Mouse (Mus musculus) mesoderm, embryonic 11.5 days (tissue): ENCODE data around the gene Catsperg1.
"Not testable (repeated sequence)": the region's sequence is repeated elsewhere in the genome, so short reads cannot be mapped to it uniquely, and the experiment has no call there.

Experiments used
- DNase-seq: peaks from one replicate; pipeline ENCODE4 v3.0.0-alpha.2; 2012; ENCODE audit warnings: low read depth, low spot score

Catsperg1 gene

DNA sequence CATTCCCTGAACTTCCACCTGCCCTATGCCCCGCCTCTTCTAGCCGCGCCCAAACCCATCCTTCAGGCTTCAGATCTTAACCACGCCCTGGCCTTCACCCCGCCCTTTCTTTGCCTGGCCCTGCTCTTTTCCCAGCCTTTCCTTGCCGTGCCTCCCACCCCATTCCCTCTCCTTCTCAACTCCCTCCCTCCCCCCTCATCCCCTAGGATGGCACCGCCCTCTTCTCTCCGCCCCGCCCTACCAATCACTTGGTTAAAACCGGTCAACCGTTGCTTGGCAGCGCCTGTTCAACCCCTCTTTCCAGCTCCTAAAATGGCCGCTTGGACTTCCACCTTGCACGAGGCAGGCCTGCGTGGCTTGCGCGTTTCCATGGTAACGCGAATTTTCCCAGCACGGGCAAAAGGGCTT is at the start of gene Catsperg1:
Gene Catsperg1, minus strand, starts transcription at position 361 of the 408 bp plus-strand sequence.
- peak; percentile 83 for DNase-seq

DNA sequence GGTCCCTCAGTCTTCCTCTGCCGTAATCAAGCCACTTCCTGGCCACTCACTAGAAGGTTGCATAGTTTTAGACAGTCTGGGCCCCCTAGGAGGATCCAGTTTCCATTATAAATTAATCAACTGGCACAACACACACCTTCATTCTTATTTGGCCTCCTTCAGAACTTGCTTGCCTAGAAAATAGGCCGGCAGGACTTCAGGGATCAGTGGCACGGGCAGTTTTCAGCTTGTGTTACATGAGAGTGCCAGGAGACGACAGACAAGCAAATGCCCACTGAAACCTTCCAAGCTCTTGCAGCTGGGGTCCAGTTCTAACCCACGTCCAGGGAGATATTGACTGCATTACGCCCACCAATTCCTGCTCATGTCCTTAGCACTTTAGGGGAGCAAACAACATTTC is 48.3 kb upstream of the Catsperg1 start:
- no peak for DNase-seq

DNA sequence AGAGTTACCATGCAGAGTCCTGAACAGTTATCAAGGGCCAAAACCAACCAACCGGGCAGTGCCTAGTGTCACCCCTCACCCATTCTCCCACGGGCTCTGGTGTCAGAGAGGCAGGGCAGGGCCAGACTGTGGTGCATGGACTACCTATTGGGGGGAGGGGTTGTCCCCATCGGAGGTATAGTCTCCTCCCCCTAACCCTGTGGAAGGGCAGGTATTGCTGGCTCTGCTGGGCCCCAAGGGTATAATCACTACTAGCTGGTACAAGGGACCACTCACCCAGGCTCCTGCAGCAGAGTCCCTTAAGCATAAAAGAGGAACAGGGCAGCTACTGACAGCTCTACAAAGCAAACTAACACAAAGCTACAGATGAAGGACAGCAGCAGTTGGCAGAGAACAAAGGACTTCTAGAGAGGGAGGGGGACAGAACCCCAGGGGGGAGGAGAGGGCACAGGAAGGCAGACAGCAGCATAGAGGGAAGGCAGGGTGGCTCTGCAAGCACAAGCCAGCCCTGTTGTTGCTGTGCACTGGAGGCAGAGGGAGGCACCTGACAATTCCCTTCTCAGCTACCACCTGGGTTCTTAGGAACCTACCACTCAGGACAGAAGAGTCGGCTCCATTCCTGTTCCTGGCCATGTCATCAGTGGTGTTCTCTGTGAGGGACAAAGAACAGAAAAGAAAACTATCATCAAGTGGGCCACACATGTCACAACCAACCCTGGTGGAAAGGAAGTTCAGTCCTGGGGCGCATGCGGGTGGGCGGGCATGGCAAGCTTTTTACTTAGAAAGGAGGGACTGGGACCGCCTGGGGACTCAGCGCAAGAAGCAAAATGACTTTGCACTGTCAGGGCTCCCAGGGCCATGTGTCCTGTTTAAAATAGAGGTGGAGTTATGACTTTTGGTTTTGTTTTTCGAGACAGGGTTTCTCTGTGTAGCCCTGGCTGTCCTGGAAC is 46.2 kb upstream of the Catsperg1 start:
- DNase-seq: no peak

DNA sequence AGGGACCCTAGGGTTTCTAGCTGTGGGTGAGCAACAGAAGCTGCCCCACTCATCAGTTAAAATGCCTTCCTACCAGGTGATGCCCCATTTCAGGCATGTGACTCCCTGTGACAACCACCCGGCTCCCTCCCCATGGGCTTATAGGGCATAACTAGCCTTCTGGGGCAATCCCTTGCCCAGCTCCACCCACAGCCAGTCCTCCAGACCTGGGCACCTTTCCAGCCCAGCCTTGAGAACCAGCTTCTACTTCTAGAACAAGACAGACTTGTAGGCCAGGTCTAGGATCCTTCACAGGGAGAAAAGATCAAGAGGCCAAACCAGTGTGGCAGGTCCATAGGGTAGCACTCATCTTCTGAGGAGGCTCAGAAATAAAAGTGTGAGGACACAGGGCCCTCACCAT is 43.5 kb upstream of the Catsperg1 start:
- no peak for DNase-seq

DNA sequence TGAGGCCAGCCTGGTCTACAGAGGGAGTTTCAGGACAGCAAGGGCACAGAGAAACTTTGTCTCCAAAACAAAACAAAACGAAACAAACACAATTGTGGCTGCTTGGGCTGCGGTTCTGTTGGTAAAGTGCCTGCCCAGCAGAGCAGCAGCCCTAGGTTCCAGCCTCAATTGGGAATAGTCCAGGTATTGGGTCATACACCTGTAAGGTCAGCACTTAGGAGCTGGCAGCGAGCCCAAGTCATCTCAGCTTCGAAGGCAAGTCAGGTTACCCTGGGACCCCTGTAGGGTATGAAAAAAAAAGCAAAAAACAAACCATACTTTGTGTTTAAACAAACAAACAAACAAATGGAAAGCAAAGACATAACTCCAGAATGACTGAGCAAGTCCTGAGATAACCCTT is 42.0 kb upstream of the Catsperg1 start:
- DNase-seq: no peak

DNA sequence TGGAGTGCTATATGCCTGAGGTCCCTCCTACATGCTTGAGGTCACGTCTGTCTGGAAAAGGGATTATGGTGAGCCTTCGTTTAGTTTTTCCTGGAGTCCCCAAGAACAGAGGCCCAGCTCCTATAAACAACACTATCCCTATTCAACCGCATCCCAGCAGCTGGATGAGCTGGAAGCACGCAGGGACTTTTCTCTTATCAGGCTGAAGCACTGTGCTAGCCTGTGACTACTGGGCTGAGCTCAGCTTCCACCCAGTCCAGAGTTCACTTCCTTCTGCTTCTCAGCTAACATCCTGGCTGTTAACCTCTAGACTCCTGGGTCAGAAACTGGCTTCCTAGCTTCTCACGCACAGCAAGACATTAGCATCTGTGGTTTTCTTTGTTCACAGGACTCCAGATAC is 40.0 kb upstream of the Catsperg1 start:
- DNase-seq: no peak

DNA sequence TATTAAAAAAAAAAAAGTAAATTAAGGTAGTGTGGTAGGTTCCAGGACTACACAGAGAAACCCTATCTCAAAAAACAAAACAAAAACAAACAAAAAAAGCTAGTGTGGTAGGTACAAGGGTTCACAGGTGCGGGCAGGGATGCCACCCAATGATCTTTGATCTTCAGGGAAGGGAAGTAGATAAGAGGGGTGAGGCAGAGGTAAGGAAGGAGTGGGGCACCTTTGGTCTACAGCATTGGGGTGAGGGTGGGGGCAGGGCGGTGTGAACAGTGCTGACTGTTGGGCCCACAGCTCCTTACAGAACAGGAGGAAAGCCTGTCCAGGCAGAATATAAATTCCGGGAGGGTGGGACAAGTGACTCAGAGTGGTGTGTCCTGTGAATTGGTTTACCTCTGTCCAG is 37.3 kb upstream of the Catsperg1 start:
- no peak for DNase-seq

DNA sequence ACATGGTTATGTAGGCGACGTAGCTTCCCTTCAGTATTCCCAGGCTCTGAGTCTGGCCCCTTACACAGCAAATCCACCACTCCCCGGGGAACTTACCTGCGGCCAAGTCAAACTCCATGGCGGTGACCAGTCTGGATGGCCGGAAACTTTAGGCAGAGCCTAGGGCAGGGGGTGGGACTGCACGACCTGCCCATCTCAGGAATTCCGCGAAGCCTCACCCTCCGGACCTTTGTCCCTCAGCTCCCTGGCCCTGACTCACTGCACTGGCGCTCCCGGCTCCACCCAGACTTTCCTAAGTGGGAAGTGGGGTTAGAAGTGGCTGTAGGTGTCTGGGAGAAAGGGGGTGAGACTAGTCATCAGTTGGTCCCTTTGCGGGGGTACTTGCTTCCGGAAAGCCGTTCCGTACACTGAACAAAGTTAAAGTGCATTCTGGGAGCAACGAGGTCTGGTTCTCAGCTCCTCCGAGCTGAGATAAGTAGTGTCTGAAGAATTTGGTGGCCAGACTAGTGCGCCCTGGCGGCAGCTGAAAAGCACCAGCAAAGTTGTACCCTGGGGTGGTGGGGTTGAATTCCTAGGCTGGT is 34.5 kb upstream of the Catsperg1 start, which contains the start of gene 2200002D01Rik:
Gene 2200002D01Rik, minus strand, starts transcription at position 206 of the 581 bp plus-strand sequence.
- DNase-seq: no peak

DNA sequence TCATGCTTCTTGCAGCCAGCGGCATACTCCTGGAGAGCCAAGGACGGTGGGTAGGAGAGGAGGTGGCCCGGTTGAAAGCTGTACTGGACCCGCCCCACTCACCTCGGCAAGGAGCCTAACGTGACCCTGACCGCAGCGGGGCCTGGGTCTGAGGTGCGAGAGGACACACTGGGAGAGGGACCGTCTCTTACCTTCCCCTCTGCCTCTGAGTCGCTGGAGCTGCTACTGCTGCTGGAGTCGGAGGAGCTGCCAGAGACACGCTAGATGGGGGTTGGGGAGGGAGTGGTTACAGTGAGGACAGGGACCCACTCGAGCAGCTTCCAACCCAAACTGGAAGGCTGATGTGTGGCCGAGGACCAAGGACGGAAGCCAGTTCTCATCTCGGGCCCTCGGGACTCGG is 33.9 kb upstream of the Catsperg1 start:
- DNase-seq: no peak

DNA sequence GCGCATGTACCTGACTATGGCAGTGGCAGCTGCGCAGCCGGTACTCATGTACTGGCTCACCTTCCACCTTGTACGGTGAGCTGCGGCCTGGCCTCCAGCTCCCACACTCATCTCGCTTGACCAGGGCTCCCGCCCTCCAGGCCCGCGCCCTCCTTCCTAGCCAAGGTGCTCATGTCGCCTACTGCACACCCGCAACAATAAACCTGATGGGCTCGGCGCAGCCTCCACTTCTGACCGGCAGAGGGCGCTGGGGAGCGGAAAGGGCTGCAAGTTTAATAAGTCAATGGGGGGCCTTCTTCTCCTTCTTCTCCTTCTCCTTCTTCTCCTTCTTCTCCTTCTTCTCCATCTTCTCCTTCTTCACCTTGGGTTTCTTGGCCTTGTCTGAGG is 33.5 kb upstream of the Catsperg1 start:
- DNase-seq: peak; percentile 74

DNA sequence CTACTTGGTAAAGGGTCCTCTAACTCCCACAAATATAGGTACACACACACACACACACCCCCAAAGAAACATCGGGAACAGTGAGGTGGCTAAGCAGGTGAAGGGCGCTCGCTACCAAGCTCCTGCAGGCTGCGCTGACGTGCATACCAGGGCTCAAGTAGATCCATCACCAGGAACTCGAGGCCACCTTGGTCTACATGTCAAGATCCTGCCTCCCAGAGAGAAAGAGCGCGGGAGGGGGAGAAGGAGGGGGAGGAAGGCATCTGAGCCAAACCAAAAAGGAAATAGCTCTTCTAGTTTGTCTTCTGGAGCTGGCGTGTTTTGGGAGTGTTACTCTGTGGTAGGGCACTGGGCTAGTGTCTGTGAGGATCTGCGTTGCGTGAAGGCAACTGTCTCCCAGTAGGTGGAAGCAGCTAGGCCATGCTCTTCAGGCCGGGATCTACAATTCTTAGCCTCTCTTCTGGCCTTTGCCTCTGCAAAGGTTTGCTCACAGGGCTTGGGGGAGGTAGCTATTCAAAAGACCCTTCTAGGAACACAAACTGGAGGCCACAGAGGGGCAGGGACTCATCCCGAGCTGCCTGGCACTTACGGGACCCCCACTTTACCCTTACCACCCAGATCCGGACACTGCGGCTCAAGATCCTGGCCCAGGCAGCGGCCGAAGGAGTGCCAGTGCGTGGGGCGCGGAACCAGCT is 32.9 kb upstream of the Catsperg1 start:
- DNase-seq: no peak

DNA sequence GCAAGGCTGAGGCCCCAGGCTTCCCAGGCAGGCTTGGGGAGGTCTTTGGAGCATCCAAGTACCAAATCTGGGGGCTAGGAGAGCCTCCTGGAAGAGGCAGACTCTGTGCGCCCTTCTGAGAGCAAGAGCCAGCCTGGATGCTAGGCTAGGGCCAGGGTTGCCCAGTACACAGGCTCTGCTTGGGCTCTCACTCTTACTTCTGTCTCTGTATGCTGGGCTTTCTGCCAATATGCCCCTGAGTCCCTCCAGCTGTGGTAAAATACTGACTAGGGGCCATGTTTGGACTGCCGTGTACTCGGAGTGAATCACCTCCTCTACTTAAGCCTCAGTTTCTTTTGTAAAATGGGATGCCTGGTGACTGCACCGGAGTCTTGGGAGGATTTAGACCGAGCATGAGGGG is 32.2 kb upstream of the Catsperg1 start:
- DNase-seq: no peak

DNA sequence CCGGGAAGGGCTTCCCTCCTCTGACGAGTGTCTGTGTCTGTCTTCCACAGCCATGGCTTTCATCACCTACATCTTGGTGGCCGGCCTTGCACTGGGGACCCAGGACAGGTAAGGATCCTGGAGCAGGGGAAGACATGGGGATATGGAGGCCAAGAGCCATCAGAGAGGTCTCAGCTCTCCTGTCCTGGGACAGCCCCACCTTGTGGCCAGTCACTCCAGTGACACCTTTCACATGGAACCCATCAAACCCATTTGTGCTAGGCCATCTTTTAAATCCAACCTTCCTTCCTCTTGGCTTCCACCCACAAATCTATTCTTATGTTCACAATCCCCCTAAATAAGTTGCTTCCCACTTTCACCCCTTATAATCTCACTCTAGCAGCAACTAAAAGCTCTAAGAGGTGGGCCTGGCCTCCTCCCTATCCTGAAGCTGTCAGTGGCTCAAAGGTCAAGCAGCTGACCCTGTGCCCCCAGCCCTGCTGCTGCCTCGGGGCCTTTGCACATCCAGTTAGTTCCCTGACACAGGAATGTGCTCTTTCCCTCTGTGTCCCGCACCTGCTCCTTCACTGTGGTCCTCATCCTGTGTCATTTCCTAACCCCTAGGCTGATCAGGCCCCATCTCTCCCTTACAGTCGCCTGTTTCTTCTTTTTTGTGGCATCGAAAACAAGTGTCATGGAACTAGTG is 31.0 kb upstream of the Catsperg1 start:
- DNase-seq: no peak

DNA sequence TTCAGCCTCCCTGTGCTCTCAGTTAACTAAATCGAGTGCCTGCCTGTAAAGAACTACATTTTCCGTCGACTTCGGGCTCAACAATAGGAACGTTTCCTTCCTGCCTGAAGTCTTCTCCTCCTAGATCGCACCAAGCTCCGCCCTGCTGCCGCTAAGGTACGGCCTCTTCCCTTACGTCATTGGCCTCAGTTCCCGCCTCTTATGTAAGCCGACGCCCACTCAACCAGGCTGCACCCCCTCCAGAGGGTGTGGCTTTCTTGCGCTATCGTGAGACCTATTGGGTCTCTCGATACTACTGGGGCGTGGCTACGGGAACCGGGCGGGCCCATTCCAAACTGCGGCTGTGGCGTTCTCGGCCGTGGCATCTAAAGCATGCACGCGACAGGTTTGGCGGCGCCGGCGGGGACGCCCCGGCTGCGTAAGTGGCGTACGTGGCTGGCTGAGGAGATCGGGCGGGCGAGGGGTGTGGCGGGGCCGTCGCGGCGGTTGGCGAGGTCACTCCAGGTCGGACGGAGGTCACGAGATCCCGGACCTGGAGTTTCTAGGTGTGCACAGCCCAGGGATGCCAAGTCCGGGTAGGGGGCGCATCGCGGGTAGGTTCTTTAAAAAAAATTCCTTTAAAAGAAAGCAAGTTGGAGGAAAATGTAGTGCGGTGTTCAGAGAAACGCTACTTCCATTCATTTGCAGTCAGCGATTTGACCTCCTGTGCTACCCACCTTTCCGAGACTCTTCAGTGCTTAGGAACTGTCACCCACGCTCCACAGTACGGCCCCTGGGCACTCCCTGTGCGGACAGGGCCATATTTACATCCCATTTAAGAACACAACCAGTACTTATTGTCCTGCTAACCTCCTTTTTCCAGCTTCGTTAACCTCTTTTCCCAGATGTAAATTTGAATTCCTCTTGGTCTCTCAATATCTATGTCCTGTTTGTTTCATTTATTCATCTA is 24.5 kb upstream of the Catsperg1 start, which contains the start of gene Yif1b:
Gene Yif1b, plus strand, starts transcription at position 311 of the 949 bp plus-strand sequence.
- DNase-seq: peak; percentile 100

DNA sequence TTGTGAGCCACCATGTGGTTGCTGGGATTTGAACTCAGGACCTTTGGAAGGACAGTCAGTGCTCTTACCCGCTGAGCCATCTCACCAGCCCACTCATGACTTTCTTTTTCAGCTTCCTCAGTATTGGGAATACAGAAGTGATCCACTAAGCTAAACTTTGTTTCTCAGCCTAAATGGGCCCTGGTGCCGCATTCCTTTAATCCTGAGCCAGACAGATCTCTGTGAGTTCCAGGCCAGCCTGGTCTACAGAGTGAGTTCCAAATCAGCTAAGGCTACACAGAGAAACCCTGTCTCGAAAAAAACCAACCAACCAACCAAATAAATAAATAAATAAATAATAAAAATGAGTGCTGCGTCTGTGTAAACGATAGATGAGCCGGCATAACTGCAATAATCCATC is 23.8 kb upstream of the Catsperg1 start:
- DNase-seq: not testable (repeated sequence)

DNA sequence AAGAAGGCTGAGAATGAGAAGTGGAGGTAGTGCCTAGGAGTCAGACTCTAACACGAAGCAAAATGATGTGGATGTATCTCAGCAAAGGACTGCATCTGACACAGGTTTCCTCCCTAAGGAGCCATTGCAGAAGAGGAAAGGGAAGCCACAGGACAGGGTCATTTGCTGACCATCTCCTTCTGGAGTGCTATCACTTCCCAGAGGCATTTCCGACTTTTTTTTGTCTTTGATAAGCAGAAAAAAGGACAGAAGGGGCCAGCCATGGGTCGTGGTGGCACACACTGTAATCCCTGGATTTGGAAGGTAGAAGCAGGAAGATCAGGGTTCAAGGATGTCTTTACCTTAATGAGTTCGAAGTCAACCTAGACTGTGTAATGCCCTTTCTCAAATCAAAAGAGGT is 22.8 kb upstream of the Catsperg1 start:
- no peak for DNase-seq

DNA sequence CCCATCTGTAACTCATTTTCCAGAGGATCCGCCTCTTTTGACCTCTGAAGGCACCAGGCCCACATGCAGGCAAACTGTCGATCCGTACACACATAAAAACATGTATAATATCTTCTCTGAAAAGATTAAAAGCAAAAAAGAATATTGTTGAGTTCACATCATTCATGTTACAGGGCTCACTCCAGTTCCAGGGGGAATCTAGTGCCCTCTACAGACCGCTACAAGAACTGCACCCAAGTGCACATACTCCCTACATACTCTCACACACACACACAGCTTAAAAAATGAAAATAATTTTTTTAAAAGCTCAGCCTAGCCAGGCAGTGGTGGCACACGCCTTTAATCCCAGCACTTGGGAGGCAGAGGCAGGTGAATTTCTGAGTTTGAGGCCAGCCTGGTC is 20.8 kb upstream of the Catsperg1 start:
- DNase-seq: no peak

DNA sequence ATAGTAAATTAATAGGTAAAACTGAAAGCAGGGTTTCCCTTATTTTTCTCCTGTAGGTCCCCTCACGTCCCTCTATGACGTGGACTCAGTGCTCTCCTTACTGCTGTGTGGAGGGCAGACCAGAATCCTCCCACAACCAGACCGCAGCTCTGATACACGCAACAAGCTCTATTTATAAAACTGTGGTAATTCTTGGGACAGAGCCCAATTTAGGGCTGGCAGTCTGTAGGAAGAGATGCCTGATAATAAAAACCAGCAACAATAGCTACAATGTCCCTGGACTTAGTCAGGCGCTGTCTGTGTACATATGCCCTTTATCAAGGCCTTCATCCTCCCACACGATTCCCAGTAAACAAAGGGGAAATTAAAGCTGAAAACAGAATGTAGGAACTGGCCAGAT is 19.9 kb upstream of the Catsperg1 start:
- no peak for DNase-seq

DNA sequence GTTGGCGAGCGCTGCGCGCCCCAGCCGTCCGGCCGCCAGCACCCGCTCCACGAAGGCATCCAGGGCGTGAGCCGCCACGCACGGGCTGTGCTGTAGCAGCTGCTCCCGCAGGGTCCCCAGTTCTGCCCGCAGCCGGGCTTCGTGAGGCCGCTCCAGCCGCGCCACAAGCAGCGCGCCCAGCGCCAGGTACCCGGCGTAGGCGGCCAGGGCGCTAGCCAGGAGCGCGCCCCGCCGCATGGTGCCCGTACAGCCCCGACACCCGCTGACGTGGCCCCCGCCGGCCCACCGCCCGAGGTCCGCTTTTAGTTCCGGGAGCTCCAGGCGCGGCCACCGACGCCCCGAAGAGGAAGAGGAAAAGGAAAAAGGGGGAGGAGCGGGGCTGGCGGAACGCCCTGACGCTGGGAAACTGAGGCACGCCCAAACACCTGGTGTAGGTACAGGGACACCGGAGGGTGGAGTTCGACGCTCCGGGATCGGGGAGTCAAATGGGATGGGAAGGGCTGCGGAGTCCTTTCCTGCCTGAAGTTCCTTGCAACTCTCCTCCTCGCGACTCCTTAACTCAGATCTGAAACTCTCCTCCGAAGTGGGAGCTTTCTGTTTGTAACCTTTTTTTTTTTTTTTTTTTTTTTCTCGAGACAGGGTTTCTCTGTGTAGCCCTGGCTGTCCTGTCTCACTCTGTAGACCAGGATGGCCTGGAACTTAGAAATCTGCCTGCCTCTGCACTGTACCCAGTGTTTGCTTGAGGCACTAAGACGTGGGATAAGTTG is 18.6 kb upstream of the Catsperg1 start, which contains the start of gene Kcnk6:
Gene Kcnk6, minus strand, starts transcription at position 269 of the 767 bp plus-strand sequence.
- DNase-seq: no peak

DNA sequence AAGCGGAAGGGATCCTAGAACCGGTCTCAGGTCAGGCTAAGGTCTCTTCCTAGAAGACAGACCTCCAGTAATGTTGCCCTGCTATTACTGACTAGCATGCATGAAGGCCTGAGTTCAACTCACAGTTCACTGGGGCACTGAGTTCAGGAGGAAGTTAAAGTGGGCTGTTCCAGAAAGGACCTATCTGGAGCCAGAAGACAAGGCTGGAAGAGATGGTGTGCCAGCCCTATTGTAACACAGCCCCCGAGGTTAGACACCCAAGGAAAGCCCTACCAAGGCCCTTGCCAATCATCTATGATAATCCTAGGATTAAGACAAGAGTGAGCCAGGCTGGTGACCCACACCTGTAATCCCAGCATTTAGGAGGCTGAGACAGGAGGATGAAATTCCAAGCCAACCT is 17.7 kb upstream of the Catsperg1 start:
- no peak for DNase-seq
